Mouse (Mus musculus) heart, embryonic 10.5 days (tissue): Measurements from ENCODE around the gene Fra10ac1. TPM values are rescaled to one million over a fixed set of nuclear protein-coding genes. Genes with fewer than 3 reads are reported as not detected.

Source experiments
- polyA plus RNA-seq: library from polyadenylated mRNA; unstranded; fragments of >200 nt; fragmentation: Nextera tagmentation; extraction: Ambion mirVana; gene quantifications from 2 replicates; pipeline ENCODE4 v1.2.1, GENCODE M21; 2016

Fra10ac1 gene
- polyA plus RNA-seq, 1 experiment from 2014 or later, result 39.7 TPM

Other genes starting within 250 kb of the Fra10ac1 start
- gene Myof, start 180.6 kb downstream of the Fra10ac1 start, polyA plus RNA-seq, result 4.0 and 4.6 TPM in 2 replicates
- gene Cep55, start 169.1 kb downstream of the Fra10ac1 start, polyA plus RNA-seq, result 30.0 and 31.8 TPM in 2 replicates
- 0.14 and 1.5 TPM in 2 replicates for gene Ffar4, start 127.1 kb downstream of the Fra10ac1 start, polyA plus RNA-seq
- 9.0 and 226 TPM in 2 replicates for gene Rbp4, start 98.9 kb downstream of the Fra10ac1 start, polyA plus RNA-seq
- 0.30 TPM in 1 of 2 replicates, not detected in the other for gene Pde6c, start 91.4 kb downstream of the Fra10ac1 start, polyA plus RNA-seq
- 0.16 and 0.38 TPM in 2 replicates for gene Lgi1, start 40.4 kb upstream of the Fra10ac1 start, polyA plus RNA-seq
- 4.1 and 4.8 TPM in 2 replicates for gene Slc35g1, start 171.8 kb upstream of the Fra10ac1 start, polyA plus RNA-seq